Mouse (Mus musculus) cortical plate, adult 2 months (tissue): ENCODE data around the gene Spz1.

ENCODE experiments used
- CTCF ChIP-seq: fragments of 200-500 bp; IDR thresholded peaks from 2 replicates; pipeline ENCODE4 v1.5.1; 2011; ENCODE audit warnings: mild to moderate bottlenecking, control low read depth, low read length; ENCODE audit not compliant: insufficient read depth; ENCODE audit errors: extremely low read depth
- POLR2A ChIP-seq: fragments of 200-500 bp; IDR thresholded peaks from 2 replicates; pipeline ENCODE4 v1.6.1; 2011; ENCODE audit warnings: mild to moderate bottlenecking, low read length, control low read depth; ENCODE audit not compliant: insufficient read depth; ENCODE audit errors: extremely low read depth

DNA sequence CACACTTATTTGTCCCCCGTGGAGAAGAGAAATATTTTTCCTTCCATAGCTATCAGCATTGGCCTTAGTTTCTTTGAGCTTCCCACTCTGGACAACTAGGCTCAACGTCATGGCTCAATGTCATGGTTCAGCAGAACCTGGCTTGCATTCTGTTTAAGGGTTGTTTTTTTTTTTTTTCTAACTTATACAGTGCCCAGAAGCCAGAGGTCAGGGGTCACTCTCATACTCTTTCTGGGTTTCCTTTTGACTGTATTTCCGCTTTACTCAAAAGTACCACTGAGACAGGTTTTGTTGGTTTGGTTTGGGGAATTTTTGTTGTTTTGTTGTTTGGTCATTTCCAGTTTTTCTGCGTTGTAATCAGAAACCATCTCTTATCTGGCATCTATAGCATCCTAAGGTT lies 2.2 kb upstream of the Spz1 start:
- TF ChIP-seq CTCF: no peak
- no peak for TF ChIP-seq POLR2A
